Mouse (Mus musculus): ENCODE results near the gene Kbtbd3. TPM values are rescaled to one million over a fixed set of nuclear protein-coding genes. Genes with fewer than 3 reads are reported as not detected.

The Kbtbd3 gene
- 8.3 and 10.5 TPM in 2 replicates for polyA plus RNA-seq (2015; fragmentation: Nextera tagmentation; extraction: Ambion mirVana)

DNA sequence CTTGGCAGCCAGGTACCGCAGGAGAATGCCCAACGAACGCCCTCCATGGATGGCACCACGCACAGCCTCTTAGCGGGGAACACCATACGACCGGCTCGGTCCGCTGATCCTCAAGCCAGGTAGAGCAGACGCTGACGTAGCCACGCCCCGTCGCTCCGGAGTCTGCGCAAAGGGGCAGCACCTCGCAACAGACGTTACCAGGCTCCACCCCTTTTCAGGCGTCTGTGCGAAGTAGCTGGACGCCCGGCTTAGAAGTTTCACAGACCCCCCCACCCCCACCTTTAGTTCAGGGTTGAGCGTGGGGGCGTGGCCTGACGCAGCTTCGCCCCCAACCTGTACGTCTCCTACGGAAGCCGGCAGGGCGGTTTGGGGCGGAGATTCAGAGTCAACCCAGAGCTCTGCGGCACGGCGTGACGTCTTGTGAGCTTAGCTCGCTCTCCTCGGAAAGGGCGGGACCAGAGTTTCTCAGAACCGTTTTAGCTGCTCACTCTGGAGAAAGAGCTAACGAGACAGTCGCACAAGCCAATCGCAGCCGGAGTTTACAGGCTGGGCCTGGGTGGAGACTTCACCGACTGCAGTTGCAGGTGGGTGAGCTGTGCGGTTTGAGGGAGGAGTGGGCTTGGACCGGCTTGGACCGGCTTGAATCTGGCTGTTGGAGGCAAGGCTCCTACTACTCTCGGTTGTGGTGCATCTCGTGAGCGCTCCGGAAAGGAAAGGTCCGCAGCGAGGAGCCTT is at the start of gene Kbtbd3, which contains the start of gene Aasdhppt:
Kbtbd3 (plus strand) TSS at position 483 of the 735 bp plus-strand sequence.
Aasdhppt (minus strand) TSS at position 121 of the 735 bp plus-strand sequence.
- H3K36me3 ChIP-seq (ENCODE audit: insufficient read depth, low read length), result no peaks in the 10 kb centered on the region
- no peaks in the 10 kb centered on the region for H3K9me3 ChIP-seq (replicated peaks; ENCODE audit: low read length)
- peak within 1 kb of the TSS; percentile 82 for H3K4me2 ChIP-seq (ENCODE audit: low read length)
- peak within 1 kb of the TSS; percentile 82 for H3K9ac ChIP-seq (ENCODE audit: low read depth, low read length)
- DNase-seq (ENCODE audit: low spot score), result peak; percentile 99
- peak within 1 kb of the TSS; percentile 95 for H3K27ac ChIP-seq
- no peaks in the 10 kb centered on the region for H3K27me3 ChIP-seq (ENCODE audit: insufficient read depth, low read length)
- peak; percentile 99 for ATAC-seq (replicated peaks; ENCODE audit: low FRiP score, low read depth)
- H3K4me1 ChIP-seq (replicated peaks; ENCODE audit: insufficient read depth, low read length), result 0 out of 2 replicates have a peak, but pooled peaks cover 3% of the 10 kb centered on the region
- peak within 1 kb of the TSS; percentile 65 for H3K4me3 ChIP-seq (replicated peaks; ENCODE audit: low read depth, low read length)
- whole genome bisulfite sequencing, result under 1% methylated on average over 53 of the region's 53 CpGs
- 0 out of 2 replicates have a peak, but pooled peaks have one; percentile 1 for TF ChIP-seq CTCF (IDR thresholded peaks at IDR 0.05; ENCODE audit: low read depth)

DNA sequence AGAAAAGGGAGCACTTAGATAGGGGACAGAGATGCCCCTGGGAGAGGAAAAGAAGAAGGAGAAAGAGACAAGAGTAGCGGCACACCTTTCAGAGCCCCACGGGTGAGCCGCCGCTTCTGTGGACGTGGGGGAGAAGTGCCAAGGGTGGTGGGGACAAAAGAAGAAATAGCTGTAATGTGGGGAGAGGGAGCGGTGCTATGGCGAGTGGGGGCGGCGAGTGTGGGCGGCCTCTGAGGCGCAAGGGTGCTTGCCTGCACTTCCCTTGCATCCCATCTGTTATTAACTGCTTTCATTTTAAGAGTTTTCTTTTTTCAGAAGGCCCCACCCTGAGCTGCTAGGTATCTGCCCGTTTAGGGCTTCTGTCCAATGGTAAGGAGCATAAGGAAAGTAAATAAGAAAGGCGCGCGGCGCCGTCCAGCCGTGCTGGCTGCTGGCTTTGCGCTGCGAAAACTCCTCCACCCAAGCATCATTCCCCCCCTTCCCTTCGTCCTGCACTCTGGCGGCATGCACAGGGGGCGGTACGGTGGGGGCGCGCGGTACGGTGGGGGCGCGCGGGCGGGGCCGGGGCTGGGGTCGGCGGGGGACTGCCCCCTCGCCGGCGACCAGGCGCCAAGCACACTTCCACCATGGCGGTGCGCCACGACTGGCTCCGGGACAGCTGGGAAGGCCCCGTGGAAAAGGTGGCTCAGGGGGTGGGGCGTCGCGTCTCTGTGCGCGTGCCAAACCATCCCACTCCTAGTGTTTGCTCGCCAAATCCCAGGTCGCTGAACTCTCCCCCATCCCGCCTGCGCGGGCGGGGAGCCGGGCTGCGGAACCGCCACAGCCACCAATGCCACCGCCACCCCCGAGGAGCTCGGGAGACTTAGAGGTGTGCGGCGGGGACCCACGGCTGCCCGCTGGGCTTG is 49.5 kb upstream of the Kbtbd3 start:
- no peak overlapping the region for H3K9ac ChIP-seq (ENCODE audit: low read depth, low read length)
- no peak overlapping the region for H3K27ac ChIP-seq
- H3K9me3 ChIP-seq (replicated peaks; ENCODE audit: low read length), result peaks cover 8% of the 10 kb centered on the region
- no peak overlapping the region for H3K4me2 ChIP-seq (ENCODE audit: low read length)
- 67% methylated on average over 59 of the region's 65 CpGs for WGBS
- DNase-seq (ENCODE audit: low spot score) (no peak), ATAC-seq (replicated peaks; ENCODE audit: low FRiP score, low read depth) (peak; percentile 61)
- no peaks in the 10 kb centered on the region for H3K27me3 ChIP-seq (ENCODE audit: insufficient read depth, low read length)
- H3K4me1 ChIP-seq (replicated peaks; ENCODE audit: insufficient read depth, low read length), result no peaks in the 10 kb centered on the region
- no peak for TF ChIP-seq CTCF (IDR thresholded peaks at IDR 0.05; ENCODE audit: low read depth)
- no peak overlapping the region for H3K4me3 ChIP-seq (replicated peaks; ENCODE audit: low read depth, low read length)
- no peaks in the 10 kb centered on the region for H3K36me3 ChIP-seq (ENCODE audit: insufficient read depth, low read length)

DNA sequence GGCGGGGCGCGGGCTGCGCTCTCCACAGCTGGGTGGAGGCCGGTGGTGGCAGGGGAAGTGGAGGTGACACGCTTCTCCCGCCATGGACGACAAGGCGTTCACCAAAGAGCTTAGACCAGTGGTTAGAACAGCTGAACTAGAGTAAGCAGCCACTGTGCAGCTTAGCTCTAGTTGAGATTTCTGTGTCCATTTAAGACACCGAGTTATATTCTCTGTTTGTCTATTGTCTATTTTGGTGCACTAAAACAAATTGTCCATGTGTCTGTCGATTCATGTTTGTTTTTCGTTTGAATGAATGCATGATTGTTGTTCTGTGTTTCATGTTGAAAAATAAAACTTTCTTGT is 48.9 kb upstream of the Kbtbd3 start:
- TF ChIP-seq CTCF (IDR thresholded peaks at IDR 0.05; ENCODE audit: low read depth), result no peak
- no peaks in the 10 kb centered on the region for H3K27me3 ChIP-seq (ENCODE audit: insufficient read depth, low read length)
- H3K4me3 ChIP-seq (replicated peaks; ENCODE audit: low read depth, low read length), result no peak overlapping the region
- WGBS, result 70% methylated on average over 12 of the region's 12 CpGs
- no peak for DNase-seq (ENCODE audit: low spot score)
- no peak for ATAC-seq (replicated peaks; ENCODE audit: low FRiP score, low read depth)
- peaks cover 8% of the 10 kb centered on the region for H3K9me3 ChIP-seq (replicated peaks; ENCODE audit: low read length)
- no peak overlapping the region for H3K27ac ChIP-seq
- H3K36me3 ChIP-seq (ENCODE audit: insufficient read depth, low read length), result no peaks in the 10 kb centered on the region
- H3K4me1 ChIP-seq (replicated peaks; ENCODE audit: insufficient read depth, low read length), result no peaks in the 10 kb centered on the region
- no peak overlapping the region for H3K9ac ChIP-seq (ENCODE audit: low read depth, low read length)
- H3K4me2 ChIP-seq (ENCODE audit: low read length), result no peak overlapping the region

DNA sequence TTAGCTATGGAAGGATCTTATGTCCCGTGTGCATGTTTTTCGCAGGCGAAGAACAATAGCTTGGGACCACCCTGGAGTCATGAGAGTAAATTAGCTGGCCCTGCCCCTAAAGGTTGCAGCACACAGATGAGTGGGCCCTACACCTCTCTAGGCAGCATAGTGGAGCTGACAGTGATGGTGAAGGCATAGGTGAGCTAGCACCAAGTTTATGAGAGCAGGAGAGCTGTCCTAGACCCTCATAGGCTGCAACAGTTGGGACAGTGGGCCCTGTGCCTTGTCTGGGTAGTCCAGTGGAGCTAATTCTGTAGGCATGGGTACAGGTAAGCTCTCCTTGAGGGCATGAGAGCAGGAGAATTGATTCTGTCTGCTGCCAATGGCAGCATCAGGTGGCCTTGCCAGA is 42.8 kb upstream of the Kbtbd3 start:
- WGBS, result 98% methylated on average over 3 of the region's 3 CpGs
- H3K9me3 ChIP-seq (replicated peaks; ENCODE audit: low read length), result no peaks in the 10 kb centered on the region
- H3K4me2 ChIP-seq (ENCODE audit: low read length), result no peak overlapping the region
- ATAC-seq (replicated peaks; ENCODE audit: low FRiP score, low read depth) (no peak), DNase-seq (ENCODE audit: low spot score) (no peak)
- no peaks in the 10 kb centered on the region for H3K27me3 ChIP-seq (ENCODE audit: insufficient read depth, low read length)
- H3K4me1 ChIP-seq (replicated peaks; ENCODE audit: insufficient read depth, low read length), result no peaks in the 10 kb centered on the region
- no peak for TF ChIP-seq CTCF (IDR thresholded peaks at IDR 0.05; ENCODE audit: low read depth)
- H3K27ac ChIP-seq, result no peak overlapping the region
- no peaks in the 10 kb centered on the region for H3K36me3 ChIP-seq (ENCODE audit: insufficient read depth, low read length)
- H3K9ac ChIP-seq (ENCODE audit: low read depth, low read length), result no peak overlapping the region
- H3K4me3 ChIP-seq (replicated peaks; ENCODE audit: low read depth, low read length), result no peak overlapping the region

DNA sequence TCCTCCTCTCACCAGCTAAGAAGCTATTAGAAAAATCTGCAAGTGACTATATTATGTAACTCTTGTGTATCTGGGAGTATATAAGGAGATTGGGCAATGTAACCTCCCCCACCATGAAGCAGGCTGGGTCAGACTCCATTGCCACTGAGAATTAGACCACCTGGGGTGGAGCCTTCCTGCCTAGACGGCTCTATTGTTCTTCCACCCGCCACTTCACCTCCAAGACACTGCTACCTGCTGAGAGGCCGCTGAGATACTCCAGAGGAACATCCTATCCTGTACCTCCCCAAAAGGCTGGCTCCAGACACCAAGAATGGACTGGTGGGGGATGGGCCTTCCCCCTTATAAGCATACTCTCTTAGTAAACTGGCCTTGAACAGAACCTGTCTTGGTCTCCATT is 25.8 kb upstream of the Kbtbd3 start:
- ATAC-seq (replicated peaks; ENCODE audit: low FRiP score, low read depth), result no peak
- no peak overlapping the region for H3K9ac ChIP-seq (ENCODE audit: low read depth, low read length)
- H3K9me3 ChIP-seq (replicated peaks; ENCODE audit: low read length), result no peaks in the 10 kb centered on the region
- no peak overlapping the region for H3K4me3 ChIP-seq (replicated peaks; ENCODE audit: low read depth, low read length)
- WGBS, result 40% methylated on average over 3 of the region's 3 CpGs
- no peak for TF ChIP-seq CTCF (IDR thresholded peaks at IDR 0.05; ENCODE audit: low read depth)
- H3K4me2 ChIP-seq (ENCODE audit: low read length), result no peak overlapping the region
- H3K27me3 ChIP-seq (ENCODE audit: insufficient read depth, low read length), result no peaks in the 10 kb centered on the region
- no peak overlapping the region for H3K27ac ChIP-seq
- no peaks in the 10 kb centered on the region; the same call in 1 of the 2 replicates for H3K36me3 ChIP-seq (ENCODE audit: insufficient read depth, low read length)
- DNase-seq (ENCODE audit: low spot score), result no peak
- no peaks in the 10 kb centered on the region for H3K4me1 ChIP-seq (replicated peaks; ENCODE audit: insufficient read depth, low read length)

DNA sequence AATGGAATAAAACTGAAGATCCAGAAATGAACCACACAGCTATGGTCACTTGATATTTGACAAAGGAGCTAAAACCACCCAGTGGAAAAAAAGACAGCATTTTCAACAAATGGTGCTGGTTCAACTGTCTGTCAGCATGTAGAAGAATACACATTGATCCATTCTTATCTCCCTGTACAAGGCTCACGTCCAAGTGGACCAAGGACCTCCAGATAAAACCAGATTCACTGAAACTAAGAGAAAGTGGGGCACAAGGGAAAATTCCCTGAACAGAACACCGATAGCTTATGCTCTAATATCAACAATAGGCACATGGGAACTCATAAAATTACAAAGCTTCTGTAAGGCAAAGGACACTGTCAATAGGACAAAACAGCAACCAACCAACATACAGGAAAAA is 9.2 kb upstream of the Kbtbd3 start:
- no peaks in the 10 kb centered on the region for H3K4me1 ChIP-seq (replicated peaks; ENCODE audit: insufficient read depth, low read length)
- ATAC-seq (replicated peaks; ENCODE audit: low FRiP score, low read depth), result no peak
- TF ChIP-seq CTCF (IDR thresholded peaks at IDR 0.05; ENCODE audit: low read depth), result no peak
- no peak overlapping the region for H3K4me2 ChIP-seq (ENCODE audit: low read length)
- 97% methylated on average over 2 of the region's 2 CpGs for WGBS
- H3K36me3 ChIP-seq (ENCODE audit: insufficient read depth, low read length), result peaks cover 10% of the 10 kb centered on the region; the same call in 1 of the 2 replicates
- H3K9me3 ChIP-seq (replicated peaks; ENCODE audit: low read length), result no peaks in the 10 kb centered on the region
- H3K9ac ChIP-seq (ENCODE audit: low read depth, low read length), result no peak overlapping the region
- no peaks in the 10 kb centered on the region for H3K27me3 ChIP-seq (ENCODE audit: insufficient read depth, low read length)
- H3K4me3 ChIP-seq (replicated peaks; ENCODE audit: low read depth, low read length), result no peak overlapping the region
- no peak for DNase-seq (ENCODE audit: low spot score)
- H3K27ac ChIP-seq, result no peak overlapping the region

All from kidney, postnatal 0 days (tissue).